Mouse (Mus musculus): Measurements from ENCODE around the gene Lcn3.
"Not testable (repeated sequence)": the region's sequence is repeated elsewhere in the genome, so short reads cannot be mapped to it uniquely, and the experiment has no call there.

The Lcn3 gene

DNA sequence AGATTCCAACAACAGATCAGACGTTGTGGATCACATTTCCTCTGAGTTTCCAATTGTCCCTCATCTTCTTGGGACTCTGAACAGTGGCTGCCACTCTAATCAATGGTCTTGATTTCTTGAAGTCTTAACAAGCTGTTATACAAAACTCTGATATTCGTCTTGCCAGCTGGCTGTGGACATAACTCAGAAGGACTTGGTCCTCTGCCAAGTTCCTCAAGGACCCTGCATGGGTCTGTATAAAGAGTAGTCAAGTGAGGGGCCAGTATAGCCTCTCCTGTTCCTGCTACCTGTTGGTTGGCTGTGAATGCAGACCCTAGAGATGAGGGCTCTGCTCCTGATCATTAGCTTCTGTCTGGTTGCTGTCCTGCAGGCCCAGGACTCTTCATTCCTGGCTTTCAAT, at the start of gene Lcn3:
Lcn3 (plus strand) TSS at position 301 of the 400 bp plus-strand sequence.
- no peak for DNase-seq (ENCODE audit: low read depth in 2 of 2, low spot score in 2 of 2)

DNA sequence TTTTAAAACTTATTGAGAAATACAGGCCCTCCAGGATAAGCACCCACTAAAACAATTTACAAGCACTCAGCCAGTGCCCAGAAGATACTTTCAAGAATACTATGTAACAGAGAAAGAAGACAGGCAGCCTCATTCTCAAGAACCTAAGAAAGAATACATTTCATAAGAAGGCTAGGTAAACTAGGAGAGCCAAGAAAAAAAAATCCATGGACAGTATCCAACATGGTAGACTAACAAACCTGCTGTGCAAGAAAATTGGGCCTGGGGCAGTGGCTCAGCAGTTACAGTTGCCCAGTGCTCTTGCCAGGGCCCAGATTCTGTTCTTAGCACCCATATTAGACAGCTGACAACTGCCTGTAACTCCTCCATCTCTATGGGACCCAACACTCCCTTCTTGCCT, 48.1 kb upstream of the Lcn3 start:
- DNase-seq (ENCODE audit: low read depth in 2 of 2, low spot score in 2 of 2), result no peak

DNA sequence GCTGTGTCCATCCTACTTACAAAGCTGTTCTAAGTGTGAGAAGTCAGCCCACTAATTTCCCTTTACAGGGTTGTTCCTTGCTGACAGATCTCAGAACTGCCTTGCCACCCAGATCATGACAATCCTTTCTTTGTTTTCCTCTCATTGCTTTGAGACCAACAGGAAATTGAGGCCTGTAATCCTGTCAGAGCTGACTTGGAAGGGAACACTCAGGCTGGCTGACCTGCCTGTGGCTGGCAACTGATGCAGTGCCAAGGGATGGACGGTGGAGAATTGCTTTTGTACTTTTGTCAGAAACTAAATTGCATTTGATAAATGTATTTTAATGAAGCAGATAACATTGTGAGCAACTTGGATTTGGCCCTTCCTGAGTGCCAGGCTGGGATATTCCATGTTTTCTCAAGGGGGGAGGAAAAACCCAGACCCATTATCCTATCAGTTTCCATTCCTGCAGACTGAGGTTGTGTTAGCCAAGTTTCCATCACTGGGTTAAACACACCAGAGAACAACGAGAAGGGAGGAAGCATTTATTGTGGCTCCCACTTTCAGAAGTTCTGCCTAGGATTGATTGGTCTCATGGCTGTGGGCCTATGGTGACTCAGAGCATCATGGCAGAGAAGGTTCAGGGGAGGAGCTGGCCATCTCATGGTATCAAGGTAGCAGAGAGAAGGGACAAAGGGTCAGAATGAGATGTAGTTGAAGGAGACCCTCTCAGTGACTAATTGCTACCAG, 32.0 kb upstream of the Lcn3 start:
- no peak for DNase-seq (ENCODE audit: low read depth in 2 of 2, low spot score in 2 of 2)

GRCm38 (mm10) chr2:25736709-25737108, 28.7 kb upstream of the Lcn3 start, which contains the start of gene Obp2b:
TSS of gene Obp2b (plus strand) at chr2:25737009.
- DNase-seq (ENCODE audit: low read depth in 2 of 2, low spot score in 2 of 2), result not testable (repeated sequence)

DNA sequence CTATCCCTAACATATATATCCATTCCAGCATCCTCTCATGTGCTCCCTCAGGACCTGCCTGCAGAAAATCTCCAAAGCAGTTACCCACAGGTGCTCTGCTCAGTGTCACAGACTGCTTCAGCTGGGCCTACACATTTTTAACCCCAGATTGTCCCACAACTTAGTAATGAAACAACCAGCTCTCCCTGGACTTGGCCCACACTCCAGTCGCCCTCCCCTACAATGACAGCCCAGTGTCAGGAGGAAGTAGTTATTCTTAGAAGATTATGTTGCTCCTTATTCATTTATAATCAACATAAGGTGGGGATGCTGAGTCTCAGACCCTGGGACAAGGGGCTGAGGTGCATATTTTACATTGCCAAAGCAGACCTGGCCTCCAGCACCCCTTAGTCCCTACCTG, 23.7 kb upstream of the Lcn3 start:
- no peak for DNase-seq (ENCODE audit: low read depth in 2 of 2, low spot score in 2 of 2)

DNA sequence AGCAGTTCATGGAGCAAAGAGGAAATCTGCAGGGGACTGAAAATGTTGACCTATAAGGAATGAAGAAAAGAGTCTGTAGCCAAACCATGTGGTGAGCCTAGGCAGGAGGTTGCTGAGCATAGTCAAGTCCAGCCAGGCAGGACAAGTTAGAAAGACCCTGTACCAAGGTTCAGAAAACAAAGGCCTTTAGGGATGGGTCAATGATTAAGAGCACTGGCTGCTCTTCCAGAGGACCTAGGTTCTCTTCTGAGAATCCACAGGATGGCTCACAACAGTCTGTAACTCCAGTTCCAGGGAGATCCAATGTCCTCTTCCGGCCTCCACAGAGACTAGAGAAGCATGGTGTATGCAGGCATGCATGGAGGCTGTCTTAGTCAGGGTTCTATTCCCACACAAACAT, 11.2 kb upstream of the Lcn3 start:
- no peak for DNase-seq (ENCODE audit: low read depth in 2 of 2, low spot score in 2 of 2)

GRCm38 (mm10) chr2:25758064-25758625, 7.2 kb upstream of the Lcn3 start:
- DNase-seq (ENCODE audit: low read depth in 2 of 2, low spot score in 2 of 2), result no peak

DNA sequence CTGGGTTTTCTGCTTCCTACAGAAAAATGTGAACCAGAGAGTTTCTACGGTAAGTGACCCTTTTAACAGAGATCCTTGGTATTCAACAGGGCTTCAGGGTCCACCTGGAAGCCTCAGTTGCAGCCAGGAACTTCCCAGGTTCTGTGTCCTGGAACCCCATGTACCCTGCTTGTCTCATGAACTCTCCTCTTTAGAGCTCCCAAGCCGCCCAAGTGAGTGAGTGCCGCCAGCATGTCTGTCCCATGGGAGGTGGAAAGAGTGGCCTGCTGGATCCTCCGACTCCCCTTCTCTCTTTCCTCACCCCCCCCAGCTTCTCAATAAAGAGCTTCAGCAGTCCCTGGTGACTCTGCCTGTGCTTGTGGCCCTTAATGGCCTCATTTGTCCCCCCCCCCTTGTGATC, 2.4 kb downstream of the Lcn3 start:
- DNase-seq (ENCODE audit: low read depth in 2 of 2, low spot score in 2 of 2), result no peak

DNA sequence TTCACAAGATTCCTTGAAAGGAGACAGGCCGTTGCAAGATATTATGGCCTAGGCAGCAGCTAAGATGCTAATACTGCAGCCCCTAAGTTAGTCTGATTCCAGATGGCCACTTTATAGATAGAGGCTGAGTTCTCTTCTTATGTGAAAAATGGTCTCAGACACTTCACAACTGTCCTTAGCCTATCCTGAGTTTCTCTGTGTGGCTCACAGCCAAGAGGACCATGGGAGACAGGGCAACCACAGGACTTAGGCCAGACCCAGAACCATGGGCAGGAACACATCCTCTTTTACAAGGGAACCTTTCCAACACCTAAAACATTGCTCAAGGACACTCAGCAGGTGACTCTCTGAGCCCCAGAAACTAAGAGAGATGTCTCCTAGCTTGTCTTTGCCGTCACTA, 8.1 kb downstream of the Lcn3 start:
- DNase-seq (ENCODE audit: low read depth in 2 of 2, low spot score in 2 of 2), result no peak

- DNase-seq (ENCODE audit: low read depth in 2 of 2, low spot score in 2 of 2), result no peak
These were observed 9.3 kb downstream of the Lcn3 start for GRCm38 (mm10) chr2:25774640-25775039.

DNA sequence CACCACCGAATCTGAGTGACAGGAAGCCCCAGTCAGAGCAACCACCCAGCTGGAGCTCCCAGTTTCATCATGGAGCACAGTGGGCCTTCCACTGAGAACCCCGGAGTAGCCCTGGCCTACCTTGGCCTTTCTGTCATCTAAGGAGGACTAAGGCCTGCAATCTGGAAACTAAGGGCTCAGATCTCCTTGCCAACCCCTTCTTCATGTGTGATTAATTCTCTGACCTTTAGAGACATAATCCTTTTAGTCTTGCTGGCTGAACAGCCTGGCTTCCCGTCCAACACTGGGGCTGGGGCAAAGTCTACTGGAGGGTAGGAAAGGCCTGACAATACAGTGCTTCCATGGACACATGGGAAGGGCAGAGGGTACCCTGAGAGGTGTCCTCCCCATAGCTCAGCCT, 10.6 kb downstream of the Lcn3 start:
- no peak for DNase-seq (ENCODE audit: low read depth in 2 of 2, low spot score in 2 of 2)

- no peak for DNase-seq (ENCODE audit: low read depth in 2 of 2, low spot score in 2 of 2)
These were observed 11.3 kb downstream of the Lcn3 start, which contains the start of gene Lcn11 for GRCm38 (mm10) chr2:25776717-25777116. TSS of gene Lcn11 (plus strand) at chr2:25777017.

- DNase-seq (ENCODE audit: low read depth in 2 of 2, low spot score in 2 of 2), result no peak
These were observed 13.7 kb downstream of the Lcn3 start for GRCm38 (mm10) chr2:25779076-25779475.

- DNase-seq (ENCODE audit: low read depth in 2 of 2, low spot score in 2 of 2), result no peak
These were observed 15.6 kb downstream of the Lcn3 start for GRCm38 (mm10) chr2:25780921-25781320.

GRCm38 (mm10) chr2:25781957-25782356, 16.6 kb downstream of the Lcn3 start, which contains the start of gene Gm13539:
TSS of gene Gm13539 (plus strand) at chr2:25782257.
- no peak for DNase-seq (ENCODE audit: low read depth in 2 of 2, low spot score in 2 of 2)

DNA sequence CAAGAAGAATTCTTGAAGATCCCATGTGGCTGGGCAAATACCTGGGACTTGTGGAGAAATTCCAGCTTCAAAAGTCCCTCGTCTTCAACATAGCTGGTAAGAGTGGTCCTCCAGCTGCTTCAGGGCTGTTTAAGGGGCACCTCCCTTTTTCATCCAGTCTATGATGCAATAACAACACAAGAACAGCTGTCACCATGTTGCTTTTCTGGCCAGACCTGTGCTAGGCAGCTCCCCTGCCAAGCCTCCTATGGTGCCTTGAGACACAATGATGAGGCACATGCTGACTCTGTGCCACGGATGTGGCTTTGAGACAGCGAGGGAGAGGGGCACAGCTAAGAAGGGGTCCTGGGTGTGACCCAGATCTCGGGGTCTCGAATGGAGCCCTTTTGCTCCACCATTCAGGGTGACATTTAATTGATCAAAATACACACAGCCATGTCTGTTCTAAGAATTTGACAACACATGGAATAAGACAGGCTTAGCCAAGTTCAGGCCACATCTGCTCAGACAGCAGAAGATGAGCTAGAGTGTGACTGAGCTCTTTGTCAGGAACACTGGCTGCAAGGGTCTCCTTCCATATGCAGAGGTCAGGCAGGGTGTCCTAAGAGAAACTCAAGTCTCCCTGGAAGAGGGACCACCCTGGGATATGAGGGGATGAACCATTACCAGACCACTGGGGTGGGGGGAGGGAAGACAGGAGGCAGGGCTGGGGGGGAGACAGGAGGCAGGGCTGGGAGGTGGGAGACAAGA, 20.4 kb downstream of the Lcn3 start:
- DNase-seq (ENCODE audit: low read depth in 2 of 2, low spot score in 2 of 2), result no peak

GRCm38 (mm10) chr2:25789092-25789491, 23.7 kb downstream of the Lcn3 start:
- no peak for DNase-seq (ENCODE audit: low read depth in 2 of 2, low spot score in 2 of 2)

DNA sequence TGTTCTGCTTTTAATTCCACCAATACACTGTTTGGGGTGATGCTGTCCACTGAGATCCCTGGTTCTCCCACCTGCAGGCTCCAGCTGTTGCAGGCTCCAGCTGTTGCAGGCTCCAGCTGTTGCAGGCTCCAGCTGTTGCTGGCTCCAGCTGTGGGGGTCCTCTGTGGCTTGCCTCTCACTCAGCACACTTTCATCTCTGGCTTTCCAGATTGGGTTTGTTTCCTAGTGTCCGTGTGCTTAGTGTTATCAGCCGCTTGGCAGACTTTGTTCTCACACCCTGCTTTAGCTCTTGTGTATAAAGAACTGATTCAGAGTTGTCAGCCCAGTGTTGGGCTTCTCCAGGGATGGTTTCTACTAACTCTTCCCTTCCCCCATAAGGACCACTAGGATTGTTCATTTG, 32.3 kb downstream of the Lcn3 start:
- no peak for DNase-seq (ENCODE audit: low read depth in 2 of 2, low spot score in 2 of 2)

- no peak for DNase-seq (ENCODE audit: low read depth in 2 of 2, low spot score in 2 of 2)
These were observed 32.7 kb downstream of the Lcn3 start for GRCm38 (mm10) chr2:25798065-25798464.

DNA sequence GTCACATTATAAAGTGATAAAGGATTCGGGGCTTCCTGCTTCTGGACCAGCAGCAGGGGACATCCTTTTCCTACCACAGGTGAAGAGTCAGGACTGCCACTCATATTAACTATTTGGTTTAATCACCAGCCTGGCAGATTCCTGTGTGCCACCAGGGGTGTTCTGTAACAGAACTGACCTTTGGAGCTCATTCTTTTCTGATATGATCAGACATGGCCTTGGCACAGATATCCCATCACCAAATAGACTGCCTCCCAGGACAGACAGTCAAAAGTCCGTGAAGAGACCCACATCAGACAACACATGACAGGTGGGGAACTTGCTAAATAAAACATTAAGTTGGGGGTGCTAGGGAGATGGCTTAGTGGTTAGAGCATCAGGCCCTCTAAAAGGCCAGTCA, 46.3 kb downstream of the Lcn3 start:
- DNase-seq (ENCODE audit: low read depth in 2 of 2, low spot score in 2 of 2), result no peak

DNA sequence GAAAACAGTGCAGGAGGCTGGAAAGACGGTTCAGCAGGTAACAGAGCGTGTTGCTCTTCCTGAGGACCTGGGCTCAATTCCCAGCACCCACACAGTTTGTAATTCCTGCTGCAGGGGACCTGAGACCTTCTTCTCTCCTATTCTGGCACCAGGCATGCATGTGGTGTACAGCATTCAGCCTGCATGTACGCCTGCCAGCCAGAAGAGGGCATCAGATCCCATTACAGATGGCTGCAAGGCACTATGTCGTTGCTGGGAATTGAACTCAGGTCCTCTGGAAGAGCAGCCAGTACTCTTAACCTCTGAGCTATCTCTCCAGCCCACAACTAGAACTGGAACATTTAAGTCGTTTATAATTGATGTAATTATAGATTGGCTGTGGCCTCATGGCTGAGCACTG, 48.0 kb downstream of the Lcn3 start:
- no peak for DNase-seq (ENCODE audit: low read depth in 2 of 2, low spot score in 2 of 2)

DNA sequence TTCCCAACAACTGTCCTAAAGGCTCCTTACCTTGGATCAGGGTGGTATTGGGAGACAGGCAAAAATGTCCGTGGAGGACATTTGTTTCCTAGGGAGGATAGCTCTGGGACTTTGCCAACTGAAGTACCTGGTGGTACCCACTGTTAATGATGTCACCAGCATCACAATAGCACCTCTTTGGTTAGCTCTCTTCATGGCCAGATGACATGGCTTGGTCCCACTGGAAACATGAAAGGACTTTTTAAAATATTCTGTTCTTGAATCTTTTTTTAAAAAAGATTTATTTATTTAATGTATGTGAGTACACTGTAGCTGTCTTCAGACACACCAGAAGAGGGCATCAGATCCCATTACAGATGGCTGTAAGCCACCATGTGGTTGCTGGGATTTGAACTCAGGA, 50.4 kb downstream of the Lcn3 start, which contains the start of gene Glt6d1:
Glt6d1 (minus strand) TSS at position 101 of the 400 bp plus-strand sequence.
- not testable (repeated sequence) for DNase-seq (ENCODE audit: low read depth in 2 of 2, low spot score in 2 of 2)

All from CD8-positive naive resting alpha-beta T cell, adult 2 months (primary cell).